Mouse (Mus musculus) lung, adult 2 months (tissue): ENCODE measurements around the gene Lin52. TPM values are rescaled to one million over a fixed set of nuclear protein-coding genes. Genes with fewer than 3 reads are reported as not detected.

ENCODE experiments used
- DNase-seq: peaks from one replicate; pipeline ENCODE4 v3.0.0; 2022
- H3K4me1 ChIP-seq: fragments of 200-500 bp; 2 replicates; pipeline ENCODE4 v1.6.1; 2011; ENCODE audit warnings: low read length; ENCODE audit not compliant: control insufficient read depth, insufficient read depth
- H3K4me3 ChIP-seq: fragments of 200-500 bp; replicated peaks from 2 replicates; pipeline ENCODE3; 2011; ENCODE audit warnings: low read depth, mild to moderate bottlenecking, control low read depth, low read length; ENCODE audit errors: extremely low read depth
- CTCF ChIP-seq: fragments of 200-500 bp; IDR thresholded peaks from 2 replicates; pipeline ENCODE4 v1.5.1; 2011; ENCODE audit warnings: mild to moderate bottlenecking, low read length, control low read depth; ENCODE audit not compliant: insufficient read depth
- POLR2A ChIP-seq: fragments of 200-500 bp; IDR thresholded peaks from 2 replicates; pipeline ENCODE4 v1.6.1; 2011; ENCODE audit warnings: low read depth, mild to moderate bottlenecking, control low read depth, low read length, borderline replicate concordance; ENCODE audit errors: extremely low read depth
- WGBS: fragments of 180-500 bp; shearing (Covaris S2); methylation state at CpG from one replicate; pipeline ENCODE4 v1.1.7; 2018; 5-methylcytosine and 5-hydroxymethylcytosine counted together
- polyA plus RNA-seq: library from polyadenylated mRNA; depleted of rRNA; stranded (reverse); fragments of >200 nt; gene quantifications from 2 replicates; pipeline ENCODE4 v1.2.3, GENCODE M21; 2012; rRNA removed

The Lin52 gene
- polyA plus RNA-seq: 11.4 and 14.1 TPM in 2 replicates

GRCm38 (mm10) chr12:84450718-84451646, at the start of gene Lin52, which contains the start of gene Aldh6a1:
TSS of gene Lin52 (plus strand) at chr12:84451422.
TSS of gene Aldh6a1 (minus strand) at chr12:84451004.
- DNase-seq: peak; percentile 94
- TF ChIP-seq CTCF: no peak
- TF ChIP-seq POLR2A: peak; percentile 97
- H3K4me3 ChIP-seq: peak within 1 kb of the TSS; percentile 74
- H3K4me1 ChIP-seq: peaks cover 2% of the 10 kb centered on the region; the same call in 1 of the 2 replicates
- under 1% methylated on average over 49 of the region's 49 CpGs for WGBS

GRCm38 (mm10) chr12:84402923-84403322, 48.3 kb upstream of the Lin52 start:
- 73% methylated on average over 9 of the region's 9 CpGs for WGBS
- no peak for TF ChIP-seq POLR2A
- TF ChIP-seq CTCF: no peak
- peaks cover 2% of the 10 kb centered on the region for H3K4me1 ChIP-seq
- no peak for DNase-seq
- no peak overlapping the region for H3K4me3 ChIP-seq

- no peak for TF ChIP-seq POLR2A
- TF ChIP-seq CTCF: no peak
- WGBS: 91% methylated on average over 6 of the region's 6 CpGs
- DNase-seq: no peak
- Histone ChIP-seq H3K4me1 (peaks cover 5% of the 10 kb centered on the region), H3K4me3 (no peak overlapping the region)
Measured at GRCm38 (mm10) chr12:84404541-84404940, 46.7 kb upstream of the Lin52 start.

GRCm38 (mm10) chr12:84407259-84407658, 44.0 kb upstream of the Lin52 start:
- Histone ChIP-seq H3K4me1 (peaks cover 5% of the 10 kb centered on the region), H3K4me3 (no peak overlapping the region)
- 63% methylated on average over 4 of the region's 4 CpGs for WGBS
- no peak for DNase-seq
- TF ChIP-seq CTCF (no peak), POLR2A (no peak)

GRCm38 (mm10) chr12:84407874-84408818, 43.1 kb upstream of the Lin52 start:
- no peak for TF ChIP-seq POLR2A
- TF ChIP-seq CTCF: no peak
- Histone ChIP-seq H3K4me1 (peaks cover 5% of the 10 kb centered on the region), H3K4me3 (peak overlapping the region; percentile 74)
- WGBS: 1% methylated on average over 48 of the region's 52 CpGs
- DNase-seq: peak; percentile 33

GRCm38 (mm10) chr12:84408819-84409507, 42.3 kb upstream of the Lin52 start, which contains the start of the genes Entpd5 and Bbof1:
TSS of gene Entpd5 (minus strand) at chr12:84409029.
TSS of gene Bbof1 (plus strand) at chr12:84409071.
- Histone ChIP-seq H3K4me3 (peak within 1 kb of the TSS; percentile 74), H3K4me1 (peaks cover 5% of the 10 kb centered on the region)
- WGBS: 2% methylated on average over 63 of the region's 63 CpGs
- DNase-seq: peak; percentile 92
- TF ChIP-seq POLR2A (peak; percentile 50; the same call in 1 of the 2 replicates), CTCF (no peak)

GRCm38 (mm10) chr12:84416834-84417604, 34.2 kb upstream of the Lin52 start, which contains the start of gene Rnf113a2:
TSS of gene Rnf113a2 (plus strand) at chr12:84417196.
- Histone ChIP-seq H3K4me1 (no peaks in the 10 kb centered on the region), H3K4me3 (peak within 1 kb of the TSS; percentile 66)
- TF ChIP-seq POLR2A (peak; percentile 86; the same call in 1 of the 2 replicates), CTCF (no peak)
- WGBS: 3% methylated on average over 50 of the region's 50 CpGs
- peak; percentile 84 for DNase-seq

- H3K4me1 ChIP-seq: no peaks in the 10 kb centered on the region
- H3K4me3 ChIP-seq: peak overlapping the region; percentile 66
- WGBS: 33% methylated on average over 18 of the region's 18 CpGs
- TF ChIP-seq CTCF (no peak), POLR2A (no peak)
- DNase-seq: no peak
Measured at GRCm38 (mm10) chr12:84417605-84417922, 33.7 kb upstream of the Lin52 start.
